Mouse (Mus musculus) C2C12 (cell line): Measurements from ENCODE around the gene 9830107B12Rik. TPM values are rescaled to one million over a fixed set of nuclear protein-coding genes. Genes with fewer than 3 reads are reported as not detected.
"Not testable (repeated sequence)": the region's sequence is repeated elsewhere in the genome, so short reads cannot be mapped to it uniquely, and the experiment has no call there.

ENCODE experiments used
- H3K27me3 ChIP-seq: one replicate; pipeline ENCODE4 v1.6.1; 2011; ENCODE audit not compliant: control insufficient read depth, insufficient read depth, insufficient read length
- H3K36me3 ChIP-seq: one replicate; pipeline ENCODE4 v1.6.1; 2011; ENCODE audit not compliant: control insufficient read depth, insufficient read depth
- H3K4me3 ChIP-seq: one replicate; pipeline ENCODE4 v1.5.1; 2011; ENCODE audit warnings: mild to moderate bottlenecking, control low read depth; ENCODE audit not compliant: poor library complexity, insufficient read depth, severe bottlenecking
- H3K79me2 ChIP-seq: one replicate; pipeline ENCODE4 v1.6.1; 2011; ENCODE audit not compliant: control insufficient read depth, insufficient read depth
- H3K79me3 ChIP-seq: one replicate; pipeline ENCODE4 v1.6.1; 2011; ENCODE audit warnings: low read depth, control low read depth
- H3ac ChIP-seq: one replicate; pipeline ENCODE3; 2011; ENCODE audit warnings: low read depth; ENCODE audit not compliant: control insufficient read depth, insufficient read length
- CEBPB ChIP-seq: IDR thresholded peaks from one replicate; pipeline ENCODE4 v1.6.1; 2011; ENCODE audit warnings: low read depth, mild to moderate bottlenecking, control low read depth, moderate library complexity
- CTCF ChIP-seq: IDR thresholded peaks from one replicate; pipeline ENCODE4 v1.5.1; 2011; ENCODE audit not compliant: control insufficient read depth, insufficient read depth, insufficient read length
- FOSL1 ChIP-seq: IDR thresholded peaks from one replicate; pipeline ENCODE4 v1.8.0; 2011; ENCODE audit warnings: mild to moderate bottlenecking, low read length; ENCODE audit not compliant: poor library complexity, insufficient read depth, severe bottlenecking
- MAX ChIP-seq: IDR thresholded peaks from one replicate; pipeline ENCODE4 v1.6.1; 2011; ENCODE audit warnings: mild to moderate bottlenecking, control low read depth
- MYOD1 ChIP-seq: IDR thresholded peaks from one replicate; pipeline ENCODE4 v1.6.1; 2011; ENCODE audit warnings: low read depth; ENCODE audit not compliant: control insufficient read depth, insufficient read length
- MYOG ChIP-seq: IDR thresholded peaks from one replicate; pipeline ENCODE4 v1.6.1; 2011; ENCODE audit not compliant: control insufficient read depth, insufficient read length; ENCODE audit errors: extremely low read depth
- USF1 ChIP-seq: IDR thresholded peaks from one replicate; pipeline ENCODE4 v1.6.1; 2011; ENCODE audit warnings: low read depth, mild to moderate bottlenecking, control low read depth, moderate library complexity
- long read RNA-seq, 2 experiments: library from polyadenylated mRNA; unstranded; transcript quantifications; one replicate each; pipeline ENCODE4 v2.0.0; 2019 to 2020
- polyA plus RNA-seq: library from polyadenylated mRNA; unstranded; fragments of >200 nt; fragmentation: generic; extraction: Trizol; gene quantifications from one replicate; pipeline ENCODE4 v1.2.1, GENCODE M21; 2012; ENCODE audit warnings: missing spikeins

9830107B12Rik gene
- not detected for polyA plus RNA-seq
- long read RNA-seq, experiment 1: 0 reads
- long read RNA-seq, experiment 2: 0 reads

GRCm38 (mm10) chr17:48146120-48146519 is at the start of gene 9830107B12Rik:
TSS of gene 9830107B12Rik (minus strand) at chr17:48146268.
- Histone ChIP-seq H3K79me2 (no peaks in the 10 kb centered on the region), H3ac (no peak within 1 kb of the TSS), H3K4me3 (no peak within 1 kb of the TSS), H3K36me3 (no peaks in the 10 kb centered on the region), H3K79me3 (no peaks in the 10 kb centered on the region), H3K27me3 (no peaks in the 10 kb centered on the region)
- TF ChIP-seq MYOD1: no peak
- TF ChIP-seq USF1: no peak
- TF ChIP-seq MAX: no peak
- TF ChIP-seq CTCF: no peak
- no peak for TF ChIP-seq FOSL1
- TF ChIP-seq MYOG: no peak
- TF ChIP-seq CEBPB: no peak

GRCm38 (mm10) chr17:48192366-48192765 is 46.3 kb upstream of the 9830107B12Rik start:
- Histone ChIP-seq H3K79me2 (no peaks in the 10 kb centered on the region), H3K79me3 (no peaks in the 10 kb centered on the region)
- TF ChIP-seq MYOD1 (no peak), MAX (no peak), FOSL1 (no peak), CTCF (no peak), CEBPB (no peak), MYOG (no peak), USF1 (no peak)

GRCm38 (mm10) chr17:48185252-48185651 is 39.2 kb upstream of the 9830107B12Rik start:
- TF ChIP-seq FOSL1 (peak; percentile 34), CTCF (no peak), MYOD1 (no peak), MYOG (no peak), MAX (peak; percentile 18)
- H3K79me2 ChIP-seq: no peaks in the 10 kb centered on the region

More at GRCm38 (mm10) chr17:48192366-48192765, 46.3 kb upstream of the 9830107B12Rik start:
- Histone ChIP-seq H3K27me3 (no peaks in the 10 kb centered on the region), H3K4me3 (no peak overlapping the region), H3K36me3 (no peaks in the 10 kb centered on the region), H3ac (no peak overlapping the region)

GRCm38 (mm10) chr17:48167103-48167502 is 21.0 kb upstream of the 9830107B12Rik start, which contains the start of gene A530064D06Rik:
TSS of gene A530064D06Rik (minus strand) at chr17:48167275.
- not testable (repeated sequence) for H3K36me3 ChIP-seq, H3K4me3 ChIP-seq, H3K79me2 ChIP-seq, H3K27me3 ChIP-seq, H3ac ChIP-seq, H3K79me3 ChIP-seq

More at GRCm38 (mm10) chr17:48185252-48185651, 39.2 kb upstream of the 9830107B12Rik start:
- Histone ChIP-seq H3K79me3 (no peaks in the 10 kb centered on the region), H3K4me3 (no peak overlapping the region), H3K27me3 (no peaks in the 10 kb centered on the region), H3ac (no peak overlapping the region), H3K36me3 (no peaks in the 10 kb centered on the region)

- Histone ChIP-seq H3ac (no peak overlapping the region), H3K36me3 (no peaks in the 10 kb centered on the region), H3K79me2 (no peaks in the 10 kb centered on the region), H3K4me3 (no peak overlapping the region), H3K27me3 (no peaks in the 10 kb centered on the region), H3K79me3 (no peaks in the 10 kb centered on the region)
- TF ChIP-seq MAX: no peak
- no peak for TF ChIP-seq MYOG
- TF ChIP-seq CTCF: no peak
- no peak for TF ChIP-seq MYOD1
- TF ChIP-seq FOSL1: no peak
- TF ChIP-seq USF1: no peak
- no peak for TF ChIP-seq CEBPB
Measured at GRCm38 (mm10) chr17:48157382-48158076, 11.5 kb upstream of the 9830107B12Rik start.

- no peaks in the 10 kb centered on the region for H3K79me3 ChIP-seq
- no peaks in the 10 kb centered on the region for H3K79me2 ChIP-seq
- no peak overlapping the region for H3K4me3 ChIP-seq
- H3K36me3 ChIP-seq: no peaks in the 10 kb centered on the region
- no peaks in the 10 kb centered on the region for H3K27me3 ChIP-seq
- TF ChIP-seq MAX (no peak), MYOG (no peak), FOSL1 (no peak), USF1 (no peak), CEBPB (no peak), MYOD1 (no peak), CTCF (no peak)
- no peak overlapping the region for H3ac ChIP-seq
Measured at GRCm38 (mm10) chr17:48132810-48133209, 13.3 kb downstream of the 9830107B12Rik start.
